Mouse (Mus musculus) kidney, embryonic 16.5 days (tissue): ENCODE data around the gene D11Wsu47e. TPM values are rescaled to one million over a fixed set of nuclear protein-coding genes. Genes with fewer than 3 reads are reported as not detected.

Experiments
- ATAC-seq: fragments of 200-750 bp; cut with Nextera tagmentation; 2 replicates; pipeline ENCODE4 v1.8.0; 2017; ENCODE audit warnings: moderate TSS enrichment; ENCODE audit not compliant: low FRiP score, low TSS enrichment
- H3K27ac ChIP-seq: fragments of 300-500 bp; sonication (generic); 2 replicates; pipeline ENCODE4 v1.5.1; 2014; ENCODE audit warnings: low read length
- H3K27me3 ChIP-seq: fragments of 300-500 bp; sonication (generic); 2 replicates; pipeline ENCODE4 v1.6.1; 2014; ENCODE audit warnings: low read length, control low read depth, mixed read lengths; ENCODE audit not compliant: insufficient read depth
- H3K36me3 ChIP-seq: fragments of 300-500 bp; sonication (generic); 2 replicates; pipeline ENCODE4 v1.6.1; 2014; ENCODE audit warnings: low read length, control low read depth, mixed read lengths; ENCODE audit not compliant: insufficient read depth
- H3K4me1 ChIP-seq: fragments of 300-500 bp; sonication (generic); 2 replicates; pipeline ENCODE4 v1.6.1; 2014; ENCODE audit warnings: low read length, control low read depth, mixed read lengths; ENCODE audit not compliant: insufficient read depth
- H3K4me2 ChIP-seq: fragments of 300-500 bp; sonication (generic); replicated peaks from 2 replicates; pipeline ENCODE4 v1.6.1; 2014; ENCODE audit warnings: low read depth, low read length
- H3K4me3 ChIP-seq: fragments of 300-500 bp; sonication (generic); 2 replicates; pipeline ENCODE4 v1.5.1; 2014; ENCODE audit warnings: mild to moderate bottlenecking, low read length
- H3K9ac ChIP-seq: fragments of 300-500 bp; sonication (generic); replicated peaks from 2 replicates; pipeline ENCODE4 v1.6.1; 2014; ENCODE audit warnings: low read length
- H3K9me3 ChIP-seq: fragments of 300-500 bp; sonication (generic); 2 replicates; pipeline ENCODE4 v1.6.1; 2016; ENCODE audit warnings: low read length, control low read depth
- WGBS: fragments of 180-500 bp; shearing (Covaris S2); extraction: QIAGEN DNeasy Blood & Tissue Kit; methylation state at CpG from one replicate; pipeline ENCODE4 v1.1.7; 2014; 5-methylcytosine and 5-hydroxymethylcytosine counted together
- polyA plus RNA-seq: library from polyadenylated mRNA; unstranded; fragments of >200 nt; fragmentation: Nextera tagmentation; extraction: Ambion mirVana; gene quantifications from 2 replicates; pipeline ENCODE4 v1.2.1, GENCODE M21; 2015

The D11Wsu47e gene
- polyA plus RNA-seq, 1 experiment from 2014 or later = 23.7 TPM

GRCm38 (mm10) chr11:113691318-113691717 lies 7.1 kb downstream of the D11Wsu47e start:
- no peak for ATAC-seq
- Histone ChIP-seq H3K4me3 (no peak overlapping the region), H3K9ac (no peak overlapping the region), H3K36me3 (peaks cover 55% of the 10 kb centered on the region), H3K27me3 (no peaks in the 10 kb centered on the region), H3K27ac (no peak overlapping the region), H3K4me2 (no peak overlapping the region), H3K4me1 (peaks cover 7% of the 10 kb centered on the region), H3K9me3 (peaks cover 7% of the 10 kb centered on the region; the same call in 1 of the 2 replicates)
- WGBS = 89% methylated on average over 5 of the region's 5 CpGs

- Histone ChIP-seq H3K9me3 (peaks cover 7% of the 10 kb centered on the region; the same call in 1 of the 2 replicates), H3K4me1 (peaks cover 4% of the 10 kb centered on the region; the same call in 1 of the 2 replicates), H3K27ac (no peak overlapping the region), H3K9ac (no peak overlapping the region), H3K4me2 (no peak overlapping the region), H3K4me3 (no peak overlapping the region), H3K36me3 (peaks cover 55% of the 10 kb centered on the region), H3K27me3 (no peaks in the 10 kb centered on the region)
- WGBS = 71% methylated on average over 3 of the region's 3 CpGs
- no peak for ATAC-seq
Measured at GRCm38 (mm10) chr11:113691851-113692250, 7.6 kb downstream of the D11Wsu47e start.

- H3K27me3 ChIP-seq = no peaks in the 10 kb centered on the region
- H3K4me1 ChIP-seq = peaks cover 5% of the 10 kb centered on the region; the same call in 1 of the 2 replicates
- no peak overlapping the region for H3K4me2 ChIP-seq
- H3K9me3 ChIP-seq = peaks cover 7% of the 10 kb centered on the region; the same call in 1 of the 2 replicates
- H3K4me3 ChIP-seq = no peak overlapping the region
- H3K9ac ChIP-seq = no peak overlapping the region
- peaks cover 20% of the 10 kb centered on the region for H3K36me3 ChIP-seq
- ATAC-seq = no peak
- WGBS = 73% methylated on average over 5 of the region's 5 CpGs
- no peak overlapping the region for H3K27ac ChIP-seq
Measured at GRCm38 (mm10) chr11:113697571-113697970, 13.4 kb downstream of the D11Wsu47e start.

- peaks cover 7% of the 10 kb centered on the region; the same call in 1 of the 2 replicates for H3K9me3 ChIP-seq
- no peak overlapping the region for H3K9ac ChIP-seq
- peaks cover 19% of the 10 kb centered on the region for H3K36me3 ChIP-seq
- H3K4me1 ChIP-seq = peaks cover 5% of the 10 kb centered on the region; the same call in 1 of the 2 replicates
- H3K4me2 ChIP-seq = no peak overlapping the region
- 46% methylated on average over 12 of the region's 12 CpGs for WGBS
- no peaks in the 10 kb centered on the region for H3K27me3 ChIP-seq
- H3K4me3 ChIP-seq = no peak overlapping the region
- H3K27ac ChIP-seq = no peak overlapping the region
- peak; percentile 78; the same call in 1 of the 2 replicates for ATAC-seq
Measured at GRCm38 (mm10) chr11:113698013-113698545, 13.9 kb downstream of the D11Wsu47e start.

GRCm38 (mm10) chr11:113699643-113700042 lies 15.4 kb downstream of the D11Wsu47e start:
- no peaks in the 10 kb centered on the region for H3K27me3 ChIP-seq
- 81% methylated on average over 7 of the region's 7 CpGs for WGBS
- peaks cover 15% of the 10 kb centered on the region for H3K36me3 ChIP-seq
- peaks cover 7% of the 10 kb centered on the region; the same call in 1 of the 2 replicates for H3K9me3 ChIP-seq
- peaks cover 5% of the 10 kb centered on the region; the same call in 1 of the 2 replicates for H3K4me1 ChIP-seq
- no peak for ATAC-seq
- no peak overlapping the region for H3K27ac ChIP-seq
- no peak overlapping the region for H3K4me3 ChIP-seq
- no peak overlapping the region for H3K4me2 ChIP-seq
- H3K9ac ChIP-seq = no peak overlapping the region

GRCm38 (mm10) chr11:113703758-113704157 lies 19.5 kb downstream of the D11Wsu47e start:
- no peak overlapping the region for H3K9ac ChIP-seq
- no peaks in the 10 kb centered on the region for H3K27me3 ChIP-seq
- no peak overlapping the region for H3K27ac ChIP-seq
- H3K4me2 ChIP-seq = no peak overlapping the region
- ATAC-seq = peak; percentile 39; the same call in 1 of the 2 replicates
- 35% methylated on average over 5 of the region's 5 CpGs for WGBS
- H3K9me3 ChIP-seq = no peaks in the 10 kb centered on the region
- no peak overlapping the region for H3K4me3 ChIP-seq
- H3K36me3 ChIP-seq = no peaks in the 10 kb centered on the region
- H3K4me1 ChIP-seq = 0 out of 2 replicates have a peak, but pooled peaks cover 3% of the 10 kb centered on the region

GRCm38 (mm10) chr11:113705966-113706652 lies 21.9 kb downstream of the D11Wsu47e start:
- no peak for ATAC-seq
- Histone ChIP-seq H3K9me3 (no peaks in the 10 kb centered on the region), H3K4me2 (no peak overlapping the region), H3K4me3 (no peak overlapping the region), H3K27me3 (peaks cover 2% of the 10 kb centered on the region; the same call in 1 of the 2 replicates), H3K9ac (no peak overlapping the region), H3K27ac (no peak overlapping the region), H3K36me3 (no peaks in the 10 kb centered on the region), H3K4me1 (peaks cover 26% of the 10 kb centered on the region)
- WGBS = 84% methylated on average over 15 of the region's 15 CpGs

- 57% methylated on average over 19 of the region's 19 CpGs for WGBS
- Histone ChIP-seq H3K4me3 (no peak overlapping the region), H3K27ac (no peak overlapping the region), H3K9me3 (no peaks in the 10 kb centered on the region), H3K4me1 (peaks cover 26% of the 10 kb centered on the region), H3K4me2 (no peak overlapping the region), H3K36me3 (no peaks in the 10 kb centered on the region), H3K27me3 (peaks cover 2% of the 10 kb centered on the region; the same call in 1 of the 2 replicates), H3K9ac (no peak overlapping the region)
- ATAC-seq = no peak
Measured at GRCm38 (mm10) chr11:113708629-113709213, 24.5 kb downstream of the D11Wsu47e start.

- H3K4me1 ChIP-seq = peaks cover 26% of the 10 kb centered on the region
- peak overlapping the region; percentile 10; the same call in 1 of the 2 replicates for H3K4me2 ChIP-seq
- no peaks in the 10 kb centered on the region for H3K9me3 ChIP-seq
- H3K36me3 ChIP-seq = no peaks in the 10 kb centered on the region
- ATAC-seq = no peak
- H3K9ac ChIP-seq = peak overlapping the region; percentile 26; the same call in 1 of the 2 replicates
- H3K27ac ChIP-seq = no peak overlapping the region
- peaks cover 2% of the 10 kb centered on the region; the same call in 1 of the 2 replicates for H3K27me3 ChIP-seq
- H3K4me3 ChIP-seq = no peak overlapping the region
- 18% methylated on average over 15 of the region's 15 CpGs for WGBS
Measured at GRCm38 (mm10) chr11:113709272-113709671, 25.1 kb downstream of the D11Wsu47e start.
